Mouse (Mus musculus) E14TG2a.4 (cell line): ENCODE results near the gene Tnni2.

Source experiments
- CTCF ChIP-seq: conservative IDR thresholded peaks from 2 replicates; pipeline ENCODE4 v1.5.1; 2014; ENCODE audit warnings: low read length
- POU5F1 ChIP-seq: IDR thresholded peaks from 2 replicates; pipeline ENCODE4 v1.6.1; 2014; ENCODE audit warnings: low read length, borderline replicate concordance

- TF ChIP-seq CTCF (no peak), POU5F1 (no peak)
Measured at GRCm38 (mm10) chr7:142474799-142475198, 33.2 kb downstream of the Tnni2 start.
